Mouse (Mus musculus): ENCODE data around the gene Cct5. TPM values are rescaled to one million over a fixed set of nuclear protein-coding genes. Genes with fewer than 3 reads are reported as not detected.

Gene Cct5
- 39.8 and 41.7 TPM in 2 replicates for polyA plus RNA-seq (2012)

DNA sequence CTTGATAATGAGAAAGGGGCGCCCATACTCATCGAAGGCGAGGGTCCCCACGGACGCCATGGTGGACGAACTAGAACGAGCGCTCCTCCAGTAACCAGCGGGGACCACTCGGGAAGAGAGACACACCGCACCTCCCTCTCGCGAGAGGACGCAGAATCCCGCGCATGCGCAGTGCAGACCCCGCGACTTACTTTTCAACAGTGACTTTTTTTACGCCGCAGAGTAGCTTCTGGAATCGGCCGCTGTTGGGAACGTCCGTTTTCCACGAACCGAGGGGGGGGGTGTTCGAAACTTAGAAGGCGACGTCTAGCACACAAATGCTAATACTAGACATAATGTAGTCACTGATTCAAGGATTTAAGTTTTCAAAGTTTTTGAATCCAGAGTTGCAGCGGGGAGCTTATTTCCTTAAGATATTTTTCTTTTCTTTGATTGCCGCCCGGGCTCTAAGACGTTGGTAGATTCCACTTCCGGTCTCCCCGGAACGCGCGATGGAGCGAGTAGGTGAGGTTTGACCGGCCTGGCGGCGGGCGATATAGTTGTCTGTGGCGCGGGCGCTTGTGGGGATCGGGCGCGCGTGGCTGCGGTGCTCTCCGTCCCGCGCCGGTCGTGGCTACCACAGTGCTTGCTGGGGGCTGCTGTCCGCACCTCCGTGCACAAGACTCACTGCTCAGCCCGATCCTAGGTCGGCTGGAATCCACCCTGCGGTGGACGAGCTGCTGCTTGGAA is at the start of gene Cct5, which contains the start of gene Fam173b:
Cct5 (minus strand) TSS at position 159 of the 729 bp plus-strand sequence.
Fam173b (plus strand) TSS at position 207 of the 729 bp plus-strand sequence.

DNA sequence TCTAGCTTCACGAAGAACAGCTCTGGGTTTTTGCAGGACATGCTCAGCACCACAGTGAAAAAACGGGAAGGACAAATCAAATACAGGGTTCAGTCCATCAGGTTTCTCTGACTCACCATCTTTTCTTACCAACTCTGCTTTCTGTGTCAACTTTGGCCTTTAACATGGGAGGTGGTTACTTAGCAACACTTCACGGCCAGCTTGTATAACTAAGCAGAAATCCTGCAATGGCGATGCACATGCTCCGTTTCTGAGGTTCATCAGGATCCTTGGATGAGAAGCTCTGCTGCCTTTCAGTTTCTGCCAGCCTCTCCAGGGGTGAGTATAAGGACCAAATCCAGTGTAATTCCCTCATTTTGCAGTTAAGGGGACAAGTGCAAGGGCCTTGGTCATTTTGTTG is 36.4 kb downstream of the Cct5 start, which contains the start of gene Cmbl:
Cmbl (plus strand) TSS at position 206 of the 400 bp plus-strand sequence.

Other genes starting within 250 kb of the Cct5 start
- 7.1 and 11.2 TPM in 2 replicates for gene Ankrd33b, start 234.1 kb downstream of the Cct5 start, polyA plus RNA-seq (2012)
- 4.1 and 6.2 TPM in 2 replicates for gene Ropn1l, start 148.1 kb downstream of the Cct5 start, polyA plus RNA-seq (2012)
- 35.7 and 44.4 TPM in 2 replicates for gene March6, start 70.8 kb downstream of the Cct5 start, polyA plus RNA-seq (2012)
- gene Cmbl, start 36.4 kb downstream of the Cct5 start, polyA plus RNA-seq (2012): not detected in 2 replicates
- 4.6 and 5.1 TPM in 2 replicates for gene Fam173b, start within 50 bp of the Cct5 start, polyA plus RNA-seq (2012)

Measured in megakaryocyte-erythroid progenitor cell, adult 5 weeks (primary cell).